Mouse (Mus musculus) myocyte (in vitro differentiated cells): ENCODE measurements at regions not wholly inside any gene's neighbourhood (a gene's known extent, or its start where the extent isn't known, plus 50 kb on each side); places are given as distances from the start of the nearest gene placed in this dataset.

Source experiments
- H3K27me3 ChIP-seq: one replicate; pipeline ENCODE4 v1.6.1; 2011; ENCODE audit not compliant: control insufficient read depth, insufficient read depth, insufficient read length
- H3K36me3 ChIP-seq: one replicate; pipeline ENCODE4 v1.6.1; 2011; ENCODE audit not compliant: control insufficient read depth, insufficient read depth
- H3K4me2 ChIP-seq: one replicate; pipeline ENCODE4 v1.6.1; 2011; ENCODE audit warnings: low read depth, control low read depth
- H3K4me3 ChIP-seq: one replicate; pipeline ENCODE4 v1.5.1; 2011; ENCODE audit warnings: mild to moderate bottlenecking, control low read depth, moderate library complexity
- H3K79me2 ChIP-seq: one replicate; pipeline ENCODE4 v1.6.1; 2011; ENCODE audit not compliant: control insufficient read depth, insufficient read depth
- H3ac ChIP-seq: one replicate; pipeline ENCODE4 v1.6.1; 2011; ENCODE audit not compliant: control insufficient read depth, insufficient read length
- CEBPB ChIP-seq: IDR thresholded peaks from 2 replicates; pipeline ENCODE4 v1.6.1; 2011; ENCODE audit warnings: mild to moderate bottlenecking, moderate library complexity; ENCODE audit not compliant: poor library complexity, insufficient read depth, severe bottlenecking
- E2F4 ChIP-seq: IDR thresholded peaks from one replicate; pipeline ENCODE4 v1.6.1; 2011; ENCODE audit warnings: mild to moderate bottlenecking, control low read depth, moderate library complexity; ENCODE audit not compliant: insufficient read depth
- MAX ChIP-seq: IDR thresholded peaks from one replicate; pipeline ENCODE4 v1.6.1; 2011; ENCODE audit warnings: low read depth, mild to moderate bottlenecking, control low read depth
- MYOD1 ChIP-seq, 3 experiments: IDR thresholded peaks; one replicate each; pipeline ENCODE4 v1.6.1; 2011; ENCODE audit warnings: control low read depth in 2 of 3, low read depth in 2 of 3, mild to moderate bottlenecking in 2 of 3, moderate library complexity in 1 of 3; ENCODE audit not compliant: insufficient read length in 2 of 3, control insufficient read depth in 1 of 3
- MYOG ChIP-seq, 3 experiments: IDR thresholded peaks; one replicate each; pipeline ENCODE4 v1.6.1; 2011; ENCODE audit warnings: control low read depth in 2 of 3, low read depth in 2 of 3, mild to moderate bottlenecking in 2 of 3; ENCODE audit not compliant: insufficient read length in 2 of 3, control insufficient read depth in 1 of 3, insufficient read depth in 1 of 3
- POLR2A ChIP-seq: IDR thresholded peaks from one replicate; pipeline ENCODE4 v1.6.1; 2011; ENCODE audit warnings: low read depth, mild to moderate bottlenecking, control low read depth, moderate library complexity; ENCODE audit not compliant: insufficient read length
- POLR2AphosphoS2 ChIP-seq: IDR thresholded peaks from one replicate; pipeline ENCODE4 v1.6.1; 2011; ENCODE audit warnings: low read depth, control low read depth; ENCODE audit not compliant: insufficient read length
- REST ChIP-seq: IDR thresholded peaks from one replicate; pipeline ENCODE4 v1.6.1; 2011; ENCODE audit warnings: mild to moderate bottlenecking, control low read depth, moderate library complexity; ENCODE audit not compliant: insufficient read depth, insufficient read length
- SRF ChIP-seq: IDR thresholded peaks from one replicate; pipeline ENCODE4 v1.6.1; 2011; ENCODE audit warnings: low read depth; ENCODE audit not compliant: control insufficient read depth, insufficient read length
- TCF12 ChIP-seq: IDR thresholded peaks from one replicate; pipeline ENCODE4 v1.6.1; 2011; ENCODE audit warnings: mild to moderate bottlenecking, control low read depth; ENCODE audit not compliant: poor library complexity, insufficient read depth, severe bottlenecking
- TCF3 ChIP-seq: IDR thresholded peaks from one replicate; pipeline ENCODE4 v1.6.1; 2011; ENCODE audit warnings: low read depth, control low read depth; ENCODE audit not compliant: insufficient read length
- USF1 ChIP-seq: IDR thresholded peaks from one replicate; pipeline ENCODE4 v1.6.1; 2011; ENCODE audit warnings: low read depth, mild to moderate bottlenecking, control low read depth, moderate library complexity

DNA sequence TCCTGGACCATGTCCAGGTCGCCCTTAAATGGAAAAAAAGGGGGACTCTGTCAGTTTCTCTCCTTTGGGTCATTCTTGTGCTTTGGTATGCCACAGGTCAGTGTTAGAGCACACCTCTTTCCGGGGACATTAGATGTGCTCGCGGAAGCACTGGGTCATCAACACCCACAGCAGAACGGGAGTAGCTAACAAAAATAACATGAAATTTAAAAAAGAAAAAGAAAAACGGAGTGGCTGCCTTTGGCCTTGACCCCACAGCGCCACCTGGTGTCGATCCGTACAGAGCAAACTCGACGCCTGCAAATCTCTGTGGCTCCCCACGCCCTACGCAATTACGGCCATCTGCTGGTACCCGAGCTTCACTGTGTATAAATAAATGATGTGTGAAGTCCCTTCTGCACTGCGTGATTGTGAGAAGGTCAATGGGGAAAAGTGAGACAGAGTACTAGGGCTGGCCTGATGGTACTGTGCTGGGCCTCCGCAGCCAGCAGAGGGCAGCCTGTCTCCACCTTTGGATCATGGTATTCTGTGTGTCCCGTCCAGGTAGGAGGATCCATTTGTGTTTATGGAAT is 99.0 kb upstream of the Slc7a12 start:
- no peak for TF ChIP-seq E2F4
- TF ChIP-seq POLR2AphosphoS2: no peak
- TF ChIP-seq CEBPB: no peak
- no peak for TF ChIP-seq MYOD1 (IDR thresholded peaks at IDR 0.05; ENCODE audit: control insufficient read depth in 1 of 3, insufficient read length in 2 of 3, low read depth in 2 of 3)
- no peak for TF ChIP-seq MYOG (IDR thresholded peaks at IDR 0.05; ENCODE audit: control insufficient read depth in 1 of 3, insufficient read depth in 1 of 3, insufficient read length in 2 of 3, low read depth in 2 of 3)
- no peak for TF ChIP-seq MAX
- TF ChIP-seq REST: no peak
- no peak for TF ChIP-seq TCF3
- Histone ChIP-seq H3K4me2 (peak overlapping the region; percentile 56), H3K36me3 (no peaks in the 10 kb centered on the region), H3ac (no peak overlapping the region), H3K79me2 (no peaks in the 10 kb centered on the region), H3K4me3 (no peak overlapping the region), H3K27me3 (no peaks in the 10 kb centered on the region)

DNA sequence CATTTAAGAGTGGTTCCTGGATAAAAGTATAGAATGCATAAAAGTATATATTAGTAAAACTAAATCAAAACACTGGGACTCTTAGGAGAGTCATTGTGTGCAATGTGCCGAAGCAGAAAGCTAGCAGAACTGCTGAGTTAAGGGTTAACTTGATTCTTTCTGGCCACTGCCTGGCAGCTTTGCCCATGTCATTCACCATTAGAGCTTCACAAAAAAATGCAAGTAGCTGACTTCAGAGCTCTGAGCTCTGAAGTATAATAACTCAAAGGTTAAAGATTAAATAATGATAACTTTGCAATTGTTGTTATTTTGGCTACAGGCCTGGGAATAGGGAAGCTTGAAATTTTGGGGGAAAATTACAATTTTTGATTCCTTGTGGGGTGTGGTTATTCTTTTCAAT is 89.8 kb upstream of the Slc7a12 start:
- no peaks in the 10 kb centered on the region for H3K36me3 ChIP-seq
- TF ChIP-seq CEBPB: no peak
- no peak for TF ChIP-seq MYOG (IDR thresholded peaks at IDR 0.05; ENCODE audit: control insufficient read depth in 1 of 3, insufficient read depth in 1 of 3, insufficient read length in 2 of 3, low read depth in 2 of 3)
- no peak for TF ChIP-seq POLR2A
- TF ChIP-seq POLR2AphosphoS2: no peak
- TF ChIP-seq REST: no peak
- no peaks in the 10 kb centered on the region for H3K27me3 ChIP-seq
- no peak overlapping the region for H3K4me3 ChIP-seq
- no peak overlapping the region for H3ac ChIP-seq
- no peaks in the 10 kb centered on the region for H3K79me2 ChIP-seq
- H3K4me2 ChIP-seq: no peak overlapping the region

DNA sequence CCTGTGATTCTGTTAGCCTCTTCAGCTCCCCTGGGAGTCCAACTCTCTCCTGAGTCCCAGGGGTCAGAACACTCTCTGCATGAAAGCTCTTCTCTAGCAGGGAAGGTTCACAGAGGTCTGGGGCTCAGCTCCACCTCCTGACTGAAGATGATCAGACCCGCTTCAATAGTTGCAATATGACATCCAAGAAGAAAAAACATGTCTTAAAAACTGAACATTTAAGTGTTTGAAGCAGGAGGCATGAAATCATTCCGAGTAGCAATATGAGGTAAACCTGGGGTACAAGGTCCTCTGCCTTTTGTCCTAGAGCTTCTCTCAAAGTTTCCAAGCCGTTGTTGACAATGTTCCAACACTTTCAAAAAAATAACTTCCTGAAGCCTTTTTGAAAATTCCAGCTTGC is 81.8 kb upstream of the Slc7a12 start:
- Histone ChIP-seq H3K27me3 (no peaks in the 10 kb centered on the region), H3K36me3 (no peaks in the 10 kb centered on the region), H3ac (no peak overlapping the region), H3K79me2 (no peaks in the 10 kb centered on the region), H3K4me3 (no peak overlapping the region), H3K4me2 (no peak overlapping the region)
- TF ChIP-seq CEBPB (no peak), POLR2A (no peak), USF1 (no peak), MYOG (IDR thresholded peaks at IDR 0.05; ENCODE audit: control insufficient read depth in 1 of 3, insufficient read depth in 1 of 3, insufficient read length in 2 of 3, low read depth in 2 of 3) (no peak)

DNA sequence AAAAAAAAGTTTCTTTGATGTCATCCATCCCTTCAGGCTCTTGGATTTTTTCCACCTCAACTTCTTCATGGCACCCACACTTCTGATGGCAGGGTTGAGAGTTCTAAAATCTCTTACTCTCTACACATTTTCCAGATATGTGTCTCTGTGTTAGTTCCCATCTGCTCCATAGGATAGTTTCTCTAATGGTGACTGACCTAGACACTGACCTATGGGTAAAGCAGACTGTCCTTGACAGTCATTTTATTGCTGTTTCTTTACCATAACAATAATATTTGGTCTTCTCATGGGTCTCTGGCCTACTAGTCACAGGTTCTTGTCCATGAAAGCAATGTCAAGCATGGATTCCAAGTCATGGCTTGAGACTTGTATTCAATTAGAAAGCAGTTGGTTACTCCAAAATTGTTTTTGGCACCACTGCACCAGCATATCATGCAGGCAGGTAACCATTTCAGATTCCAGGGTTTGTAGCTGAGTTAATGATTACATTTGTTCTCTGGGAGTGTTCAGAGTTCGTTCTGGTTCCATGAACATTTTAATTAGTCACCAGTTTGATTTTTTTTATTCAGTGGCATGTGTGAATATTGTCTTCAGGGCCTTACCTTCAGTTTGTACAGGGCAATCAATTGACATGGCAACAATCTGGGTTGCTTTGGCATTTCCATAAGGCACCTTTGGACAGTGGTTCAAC is 71.9 kb upstream of the Slc7a12 start:
- no peak overlapping the region for H3ac ChIP-seq
- TF ChIP-seq REST (no peak), POLR2A (no peak), E2F4 (no peak), TCF12 (no peak), MAX (no peak), MYOD1 (IDR thresholded peaks at IDR 0.05; ENCODE audit: control insufficient read depth in 1 of 3, insufficient read length in 2 of 3, low read depth in 2 of 3) (no peak), CEBPB (no peak), POLR2AphosphoS2 (no peak), MYOG (IDR thresholded peaks at IDR 0.05; ENCODE audit: control insufficient read depth in 1 of 3, insufficient read depth in 1 of 3, insufficient read length in 2 of 3, low read depth in 2 of 3) (no peak), TCF3 (no peak), USF1 (no peak), SRF (no peak)
- no peak overlapping the region for H3K4me3 ChIP-seq
- H3K79me2 ChIP-seq: no peaks in the 10 kb centered on the region
- H3K4me2 ChIP-seq: no peak overlapping the region
- H3K36me3 ChIP-seq: no peaks in the 10 kb centered on the region
- no peaks in the 10 kb centered on the region for H3K27me3 ChIP-seq
